Mouse (Mus musculus): ENCODE results near the gene Heatr4. TPM values are rescaled to one million over a fixed set of nuclear protein-coding genes. Genes with fewer than 3 reads are reported as not detected.
A peak's percentile ranks its signal among the peaks of the same experiment; 100 is the strongest.

The Heatr4 gene
- polyA plus RNA-seq, 1 experiment: not detected

- no peaks in the 10 kb centered on the region for H3K9me3 ChIP-seq (ENCODE audit: control insufficient read depth, low read length)
- peaks cover 22% of the 10 kb centered on the region for H3K4me1 ChIP-seq (ENCODE audit: control insufficient read depth)
- H3K27me3 ChIP-seq (ENCODE audit: control insufficient read depth): peaks cover 8% of the 10 kb centered on the region
- TF ChIP-seq GATA1 (IDR thresholded peaks at IDR 0.05; ENCODE audit: low read length) (no peak), TAL1 (IDR thresholded peaks at IDR 0.05; ENCODE audit: low read length) (no peak)
- H3K4me3 ChIP-seq (replicated peaks): no peak overlapping the region
- no peaks in the 10 kb centered on the region for H3K36me3 ChIP-seq (ENCODE audit: control insufficient read depth)
Observed at GRCm38 (mm10) chr12:83924332-83924731, 60.3 kb downstream of the Heatr4 start.

GRCm38 (mm10) chr12:83923486-83923859 is 61.2 kb downstream of the Heatr4 start:
- peaks cover 22% of the 10 kb centered on the region for H3K4me1 ChIP-seq (ENCODE audit: control insufficient read depth)
- peaks cover 5% of the 10 kb centered on the region for H3K27me3 ChIP-seq (ENCODE audit: control insufficient read depth)
- H3K9me3 ChIP-seq (ENCODE audit: control insufficient read depth, low read length): no peaks in the 10 kb centered on the region
- no peaks in the 10 kb centered on the region for H3K36me3 ChIP-seq (ENCODE audit: control insufficient read depth)
- TF ChIP-seq TAL1 (IDR thresholded peaks at IDR 0.05; ENCODE audit: low read length): no peak
- no peak for TF ChIP-seq GATA1 (IDR thresholded peaks at IDR 0.05; ENCODE audit: low read length)
- no peak overlapping the region for H3K4me3 ChIP-seq (replicated peaks)

GRCm38 (mm10) chr12:83922724-83923485 is 61.7 kb downstream of the Heatr4 start:
- Histone ChIP-seq H3K36me3 (ENCODE audit: control insufficient read depth) (no peaks in the 10 kb centered on the region), H3K9me3 (ENCODE audit: control insufficient read depth, low read length) (no peaks in the 10 kb centered on the region), H3K4me3 (replicated peaks) (peak overlapping the region; percentile 96), H3K27me3 (ENCODE audit: control insufficient read depth) (peaks cover 5% of the 10 kb centered on the region), H3K4me1 (ENCODE audit: control insufficient read depth) (peaks cover 22% of the 10 kb centered on the region)
- TF ChIP-seq TAL1 (IDR thresholded peaks at IDR 0.05; ENCODE audit: low read length): no peak
- TF ChIP-seq GATA1 (IDR thresholded peaks at IDR 0.05; ENCODE audit: low read length): no peak

GRCm38 (mm10) chr12:83921535-83922381 is 62.9 kb downstream of the Heatr4 start, which contains the start of gene Numb:
Gene Numb (minus strand): TSS chr12:83921934.
- H3K36me3 ChIP-seq (ENCODE audit: control insufficient read depth): peaks cover 3% of the 10 kb centered on the region
- H3K4me3 ChIP-seq (replicated peaks): peak within 1 kb of the TSS; percentile 96
- H3K9me3 ChIP-seq (ENCODE audit: control insufficient read depth, low read length): no peaks in the 10 kb centered on the region
- peaks cover 22% of the 10 kb centered on the region for H3K4me1 ChIP-seq (ENCODE audit: control insufficient read depth)
- peaks cover 5% of the 10 kb centered on the region for H3K27me3 ChIP-seq (ENCODE audit: control insufficient read depth)
- no peak for TF ChIP-seq TAL1 (IDR thresholded peaks at IDR 0.05; ENCODE audit: low read length)
- no peak for TF ChIP-seq GATA1 (IDR thresholded peaks at IDR 0.05; ENCODE audit: low read length)

GRCm38 (mm10) chr12:83920721-83921441 is 63.8 kb downstream of the Heatr4 start:
- TF ChIP-seq TAL1 (IDR thresholded peaks at IDR 0.05; ENCODE audit: low read length): no peak
- TF ChIP-seq GATA1 (IDR thresholded peaks at IDR 0.05; ENCODE audit: low read length): no peak
- Histone ChIP-seq H3K36me3 (ENCODE audit: control insufficient read depth) (peaks cover 8% of the 10 kb centered on the region), H3K4me3 (replicated peaks) (peak overlapping the region; percentile 96), H3K9me3 (ENCODE audit: control insufficient read depth, low read length) (no peaks in the 10 kb centered on the region), H3K27me3 (ENCODE audit: control insufficient read depth) (peaks cover 5% of the 10 kb centered on the region), H3K4me1 (ENCODE audit: control insufficient read depth) (peaks cover 22% of the 10 kb centered on the region)

- Histone ChIP-seq H3K27me3 (ENCODE audit: control insufficient read depth) (peaks cover 5% of the 10 kb centered on the region), H3K4me1 (ENCODE audit: control insufficient read depth) (peaks cover 11% of the 10 kb centered on the region), H3K36me3 (ENCODE audit: control insufficient read depth) (peaks cover 17% of the 10 kb centered on the region), H3K4me3 (replicated peaks) (no peak overlapping the region), H3K9me3 (ENCODE audit: control insufficient read depth, low read length) (no peaks in the 10 kb centered on the region)
- TF ChIP-seq TAL1 (IDR thresholded peaks at IDR 0.05; ENCODE audit: low read length): no peak
- TF ChIP-seq GATA1 (IDR thresholded peaks at IDR 0.05; ENCODE audit: low read length): no peak
Observed at GRCm38 (mm10) chr12:83916884-83917283, 67.8 kb downstream of the Heatr4 start.

- H3K9me3 ChIP-seq (ENCODE audit: control insufficient read depth, low read length): no peaks in the 10 kb centered on the region
- no peak for TF ChIP-seq TAL1 (IDR thresholded peaks at IDR 0.05; ENCODE audit: low read length)
- no peak for TF ChIP-seq GATA1 (IDR thresholded peaks at IDR 0.05; ENCODE audit: low read length)
- no peaks in the 10 kb centered on the region for H3K27me3 ChIP-seq (ENCODE audit: control insufficient read depth)
- no peak overlapping the region for H3K4me3 ChIP-seq (replicated peaks)
- H3K4me1 ChIP-seq (ENCODE audit: control insufficient read depth): peaks cover 13% of the 10 kb centered on the region
- peaks cover 17% of the 10 kb centered on the region for H3K36me3 ChIP-seq (ENCODE audit: control insufficient read depth)
Observed at GRCm38 (mm10) chr12:83914797-83915196, 69.9 kb downstream of the Heatr4 start.

GRCm38 (mm10) chr12:83914202-83914740 is 70.4 kb downstream of the Heatr4 start:
- peaks cover 17% of the 10 kb centered on the region for H3K36me3 ChIP-seq (ENCODE audit: control insufficient read depth)
- peaks cover 11% of the 10 kb centered on the region for H3K4me1 ChIP-seq (ENCODE audit: control insufficient read depth)
- H3K27me3 ChIP-seq (ENCODE audit: control insufficient read depth): no peaks in the 10 kb centered on the region
- H3K4me3 ChIP-seq (replicated peaks): no peak overlapping the region
- TF ChIP-seq TAL1 (IDR thresholded peaks at IDR 0.05; ENCODE audit: low read length): no peak
- TF ChIP-seq GATA1 (IDR thresholded peaks at IDR 0.05; ENCODE audit: low read length): no peak
- H3K9me3 ChIP-seq (ENCODE audit: control insufficient read depth, low read length): no peaks in the 10 kb centered on the region

All from erythroblast, embryonic 14.5 days (primary cell).